Mouse (Mus musculus) limb, embryonic 13.5 days (tissue): ENCODE data around the gene 1700025G04Rik. TPM values are rescaled to one million over a fixed set of nuclear protein-coding genes. Genes with fewer than 3 reads are reported as not detected.
A peak's percentile ranks its signal among the peaks of the same experiment; 100 is the strongest.

Source experiments
- ATAC-seq: fragments of 200-750 bp; cut with Nextera tagmentation; 2 replicates; pipeline ENCODE4 v1.8.0; 2017; ENCODE audit warnings: low read depth, moderate number of reproducible peaks, moderate TSS enrichment; ENCODE audit not compliant: low FRiP score
- H3K27ac ChIP-seq: fragments of 300-500 bp; sonication (generic); 2 replicates; pipeline ENCODE4 v1.5.1; 2015; ENCODE audit warnings: inconsistent platforms, mild to moderate bottlenecking, moderate library complexity
- H3K27me3 ChIP-seq: fragments of 300-500 bp; sonication (generic); 2 replicates; pipeline ENCODE4 v1.6.1; 2015; ENCODE audit warnings: mild to moderate bottlenecking, inconsistent platforms
- H3K36me3 ChIP-seq: fragments of 300-500 bp; sonication (generic); 2 replicates; pipeline ENCODE4 v1.6.1; 2015; ENCODE audit warnings: inconsistent platforms, mild to moderate bottlenecking, moderate library complexity
- H3K4me1 ChIP-seq: fragments of 300-500 bp; sonication (generic); 2 replicates; pipeline ENCODE4 v1.6.1; 2015; ENCODE audit warnings: inconsistent platforms
- H3K4me2 ChIP-seq: fragments of 300-500 bp; sonication (generic); replicated peaks from 2 replicates; pipeline ENCODE4 v1.6.1; 2015; ENCODE audit warnings: inconsistent platforms, mild to moderate bottlenecking, moderate library complexity
- H3K4me3 ChIP-seq: fragments of 300-500 bp; sonication (generic); 2 replicates; pipeline ENCODE4 v1.5.1; 2015; ENCODE audit warnings: moderate library complexity, mild to moderate bottlenecking, inconsistent platforms
- H3K9ac ChIP-seq: fragments of 300-500 bp; sonication (generic); 2 replicates; pipeline ENCODE4 v1.6.1; 2015; ENCODE audit warnings: mild to moderate bottlenecking, inconsistent platforms
- H3K9me3 ChIP-seq: fragments of 300-500 bp; sonication (generic); 2 replicates; pipeline ENCODE4 v1.6.1; 2016; ENCODE audit warnings: inconsistent platforms
- WGBS: fragments of 180-500 bp; shearing (Covaris S2); methylation state at CpG from one replicate; pipeline ENCODE4 v1.1.7; 2015; 5-methylcytosine and 5-hydroxymethylcytosine counted together
- polyA plus RNA-seq: library from polyadenylated mRNA; unstranded; fragments of >200 nt; fragmentation: Nextera tagmentation; extraction: Ambion mirVana; gene quantifications from 2 replicates; pipeline ENCODE4 v1.2.1, GENCODE M21; 2015

Gene 1700025G04Rik
- polyA plus RNA-seq, 1 experiment from 2014 or later: 28.3 TPM

DNA sequence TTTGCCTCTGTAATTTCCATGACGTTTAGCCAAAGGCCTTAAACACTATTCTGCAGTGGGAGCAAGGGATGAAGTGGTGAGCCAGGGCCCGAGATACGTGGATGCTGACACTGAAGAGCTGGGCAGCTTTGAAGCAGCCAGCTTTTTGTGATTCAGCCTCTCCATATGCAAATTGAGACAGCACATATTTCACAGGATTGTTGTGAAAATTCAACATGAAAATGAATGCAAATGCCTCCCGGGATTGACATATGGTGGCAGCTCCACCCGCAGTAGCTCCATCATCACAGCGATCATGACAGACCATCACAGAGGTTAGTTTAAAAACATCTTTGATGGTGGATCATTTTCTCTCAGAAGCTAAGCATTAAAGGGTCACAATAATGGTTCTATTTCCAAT is 85.4 kb downstream of the 1700025G04Rik start:
- H3K9me3 ChIP-seq: no peaks in the 10 kb centered on the region
- H3K27me3 ChIP-seq: peaks cover 3% of the 10 kb centered on the region; the same call in 1 of the 2 replicates
- no peak overlapping the region for H3K4me2 ChIP-seq
- ATAC-seq: no peak
- H3K9ac ChIP-seq: no peak overlapping the region
- H3K27ac ChIP-seq: no peak overlapping the region
- peaks cover 14% of the 10 kb centered on the region for H3K36me3 ChIP-seq
- WGBS: 89% methylated on average over 6 of the region's 6 CpGs
- H3K4me3 ChIP-seq: no peak overlapping the region
- peaks cover 14% of the 10 kb centered on the region for H3K4me1 ChIP-seq

DNA sequence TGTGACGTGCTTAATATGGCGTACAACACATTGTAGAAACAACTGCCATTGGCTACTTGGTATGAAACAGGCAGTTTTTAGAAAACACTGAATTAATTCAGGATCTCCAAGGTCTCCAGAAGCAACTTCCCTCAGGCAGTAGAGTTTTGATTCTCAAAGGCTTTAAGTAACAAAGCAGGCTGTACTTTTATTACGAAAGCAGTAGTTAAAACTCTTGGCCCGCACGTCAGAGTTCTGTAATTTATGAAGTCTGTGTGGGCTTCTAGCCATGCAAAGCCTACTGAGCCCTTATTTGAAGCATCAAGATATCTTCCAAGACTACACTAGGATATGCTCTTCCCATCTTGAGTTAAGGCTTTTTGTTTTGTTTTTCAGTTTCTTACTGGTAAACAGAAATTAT is 89.5 kb downstream of the 1700025G04Rik start:
- no peaks in the 10 kb centered on the region for H3K27me3 ChIP-seq
- ATAC-seq: no peak
- H3K27ac ChIP-seq: no peak overlapping the region; the same call in 1 of the 2 replicates
- H3K9me3 ChIP-seq: no peaks in the 10 kb centered on the region
- no peak overlapping the region for H3K4me3 ChIP-seq
- 44% methylated on average over 5 of the region's 5 CpGs for WGBS
- peaks cover 30% of the 10 kb centered on the region for H3K4me1 ChIP-seq
- peaks cover 4% of the 10 kb centered on the region; the same call in 1 of the 2 replicates for H3K36me3 ChIP-seq
- H3K9ac ChIP-seq: no peak overlapping the region
- no peak overlapping the region for H3K4me2 ChIP-seq

DNA sequence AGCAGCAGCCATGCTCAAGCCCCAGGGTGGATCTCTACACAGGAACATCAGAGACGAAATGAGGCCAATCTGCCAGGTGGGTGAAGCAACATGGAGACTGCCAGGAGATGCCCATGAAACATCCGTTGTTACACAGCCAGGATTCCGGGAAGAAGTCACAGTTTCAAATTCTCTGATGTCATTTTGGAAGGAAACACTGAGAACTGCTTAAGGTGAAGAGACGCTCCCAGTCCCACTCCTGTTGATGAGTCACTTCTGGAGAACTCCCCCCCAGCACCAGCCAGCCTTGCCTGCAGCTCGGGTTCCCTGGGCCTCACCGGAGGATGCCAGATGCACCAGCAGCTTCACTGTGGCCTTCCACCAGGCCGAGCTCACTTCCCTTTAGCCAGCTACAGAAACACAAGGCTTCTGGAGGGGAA is 90.5 kb downstream of the 1700025G04Rik start:
- H3K27ac ChIP-seq: no peak overlapping the region

DNA sequence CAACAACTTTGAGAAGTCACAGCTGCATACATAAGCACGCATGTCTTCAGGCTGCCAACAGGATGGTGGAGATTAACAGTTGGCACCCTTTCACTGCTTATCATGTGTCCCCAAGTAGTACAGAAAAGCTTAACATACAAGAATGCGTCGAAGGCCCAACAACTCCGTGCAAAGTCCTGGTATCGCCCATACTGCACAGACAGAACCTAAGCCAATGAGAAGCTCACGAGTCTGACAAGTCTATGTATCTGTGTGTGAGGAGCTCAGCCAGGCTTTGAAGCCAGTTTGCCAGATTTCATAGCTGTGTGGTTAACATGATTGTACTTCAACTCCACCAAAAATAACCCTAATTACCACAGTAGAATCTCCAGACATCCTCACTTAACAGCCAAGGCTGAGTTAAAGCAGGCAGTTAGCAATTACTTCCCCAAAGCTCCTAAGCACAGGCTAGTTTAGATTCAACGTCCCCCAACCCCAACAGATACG is 91.2 kb downstream of the 1700025G04Rik start:
- Histone ChIP-seq H3K4me1 (peaks cover 35% of the 10 kb centered on the region), H3K27me3 (no peaks in the 10 kb centered on the region)
- WGBS: 71% methylated on average over 8 of the region's 8 CpGs

More for the DNA sequence above, 90.5 kb downstream of the 1700025G04Rik start:
- Histone ChIP-seq H3K9me3 (no peaks in the 10 kb centered on the region), H3K36me3 (peaks cover 2% of the 10 kb centered on the region; the same call in 1 of the 2 replicates), H3K27me3 (no peaks in the 10 kb centered on the region), H3K4me2 (no peak overlapping the region), H3K4me3 (no peak overlapping the region), H3K4me1 (peaks cover 32% of the 10 kb centered on the region), H3K9ac (no peak overlapping the region)
- WGBS: 56% methylated on average over 7 of the region's 7 CpGs
- no peak for ATAC-seq

DNA sequence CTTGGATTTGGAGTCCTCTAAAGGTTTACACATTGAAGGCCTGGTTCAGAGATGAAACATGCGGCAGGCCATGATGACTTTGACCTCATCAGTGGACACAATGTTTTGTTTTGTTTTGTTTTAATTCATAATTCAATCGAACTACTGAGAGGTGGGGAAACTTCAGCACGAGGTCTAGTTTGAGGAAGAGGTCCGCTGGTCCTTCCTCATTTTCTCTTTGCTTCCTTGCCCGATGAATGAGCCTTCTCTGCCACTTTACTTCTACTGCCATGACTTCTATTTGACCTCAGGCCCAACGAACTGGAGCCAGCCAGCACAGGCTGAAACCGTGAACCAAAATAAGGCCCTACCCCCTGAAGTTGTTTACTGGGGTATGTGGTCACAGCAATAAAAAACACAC is 92.3 kb downstream of the 1700025G04Rik start:
- Histone ChIP-seq H3K27me3 (no peaks in the 10 kb centered on the region), H3K4me1 (peaks cover 35% of the 10 kb centered on the region), H3K27ac (no peak overlapping the region), H3K4me2 (no peak overlapping the region), H3K9me3 (no peaks in the 10 kb centered on the region), H3K9ac (no peak overlapping the region), H3K36me3 (no peaks in the 10 kb centered on the region), H3K4me3 (no peak overlapping the region)
- no peak for ATAC-seq
- 81% methylated on average over 7 of the region's 7 CpGs for WGBS

More for the DNA sequence above, 91.2 kb downstream of the 1700025G04Rik start:
- Histone ChIP-seq H3K9me3 (no peaks in the 10 kb centered on the region), H3K4me3 (no peak overlapping the region), H3K27ac (no peak overlapping the region), H3K36me3 (no peaks in the 10 kb centered on the region; the same call in 1 of the 2 replicates), H3K4me2 (no peak overlapping the region), H3K9ac (no peak overlapping the region)
- ATAC-seq: no peak

DNA sequence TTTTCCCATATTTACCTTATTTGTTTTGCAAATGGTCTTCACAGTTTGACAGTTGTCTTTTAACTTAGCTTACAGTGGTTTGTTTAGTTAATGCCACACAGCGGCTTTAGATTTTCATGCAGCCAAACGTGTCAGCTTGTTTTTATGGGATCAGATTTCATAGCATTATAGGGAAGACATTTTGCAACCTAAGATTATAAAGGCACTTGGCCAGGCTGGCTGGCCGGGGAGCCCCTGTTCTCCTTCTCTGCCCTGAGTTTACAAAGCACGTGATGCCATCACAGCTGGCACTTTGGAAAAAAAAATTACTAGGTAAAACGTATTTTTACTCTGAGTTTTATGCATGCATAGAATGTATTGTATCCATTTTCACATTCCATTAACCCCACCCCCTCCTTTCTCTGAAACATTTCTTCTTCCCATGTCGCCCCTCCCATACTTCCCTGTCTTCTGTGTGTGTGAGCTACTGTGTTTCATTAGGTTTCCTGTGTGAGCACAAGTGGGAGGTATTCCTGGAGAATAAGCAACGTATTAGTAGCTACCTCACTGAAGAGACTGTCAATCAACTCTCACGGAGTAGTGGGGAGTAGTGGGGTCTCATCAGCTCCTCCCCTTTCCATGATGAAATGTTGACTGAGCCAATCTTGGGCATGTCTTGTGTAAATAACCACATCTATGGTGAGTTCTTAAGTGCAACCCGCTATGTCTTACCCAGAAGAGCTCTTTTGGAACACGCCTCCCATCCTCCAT is 93.8 kb downstream of the 1700025G04Rik start:
- peak overlapping the region; percentile 48; the same call in 1 of the 2 replicates for H3K27ac ChIP-seq
- H3K4me2 ChIP-seq: no peak overlapping the region; the same call in 1 of the 2 replicates
- peak; percentile 62 for ATAC-seq

DNA sequence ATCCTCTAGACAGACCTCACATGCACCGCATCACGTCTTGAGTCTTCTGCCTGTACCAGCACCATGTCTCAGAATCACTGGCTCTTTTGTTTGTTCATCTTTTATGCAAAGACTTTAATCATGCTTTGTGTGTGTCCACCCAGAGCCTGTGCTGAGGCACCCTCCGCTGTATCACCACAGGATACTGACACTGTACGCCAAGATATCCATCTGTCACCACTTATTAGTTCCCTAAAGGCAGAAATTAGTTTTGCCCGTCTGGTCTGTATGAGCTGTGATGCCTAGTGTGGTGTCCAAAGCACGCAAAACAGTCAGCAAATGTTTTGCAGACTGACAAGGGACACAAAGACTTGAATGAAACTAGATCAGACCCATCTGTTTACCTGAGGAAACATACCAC is 95.7 kb downstream of the 1700025G04Rik start:
- no peaks in the 10 kb centered on the region for H3K27me3 ChIP-seq
- peaks cover 3% of the 10 kb centered on the region; the same call in 1 of the 2 replicates for H3K36me3 ChIP-seq
- H3K9me3 ChIP-seq: peaks cover 4% of the 10 kb centered on the region; the same call in 1 of the 2 replicates
- H3K4me2 ChIP-seq: no peak overlapping the region
- H3K4me1 ChIP-seq: peaks cover 25% of the 10 kb centered on the region
- WGBS: 67% methylated on average over 6 of the region's 6 CpGs
- H3K9ac ChIP-seq: no peak overlapping the region
- H3K27ac ChIP-seq: no peak overlapping the region
- no peak overlapping the region for H3K4me3 ChIP-seq
- ATAC-seq: no peak

More for the DNA sequence above, 93.8 kb downstream of the 1700025G04Rik start:
- H3K4me1 ChIP-seq: peaks cover 34% of the 10 kb centered on the region
- H3K9ac ChIP-seq: no peak overlapping the region
- peaks cover 4% of the 10 kb centered on the region; the same call in 1 of the 2 replicates for H3K9me3 ChIP-seq
- WGBS: 46% methylated on average over 10 of the region's 10 CpGs
- no peaks in the 10 kb centered on the region for H3K27me3 ChIP-seq
- H3K36me3 ChIP-seq: peaks cover 3% of the 10 kb centered on the region; the same call in 1 of the 2 replicates
- no peak overlapping the region for H3K4me3 ChIP-seq

DNA sequence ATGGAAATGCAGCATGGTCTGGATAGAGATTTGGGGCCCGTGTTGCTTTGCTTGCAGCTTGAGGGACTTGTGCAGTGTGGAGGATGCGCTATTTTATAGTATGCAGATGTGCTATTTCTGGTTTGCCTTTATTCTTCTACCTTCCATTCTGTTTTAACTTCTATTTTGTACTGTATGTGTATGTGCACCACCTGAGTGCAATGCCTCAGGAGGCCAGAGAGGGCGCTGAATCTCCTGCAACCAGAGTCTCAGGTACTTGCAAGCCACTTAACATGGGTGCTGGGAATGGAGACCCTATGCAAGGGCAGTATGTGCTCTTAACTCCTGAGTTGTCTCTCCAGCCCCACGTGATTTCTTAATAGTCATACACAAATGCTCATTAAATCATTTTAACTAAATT is 98.4 kb downstream of the 1700025G04Rik start:
- Histone ChIP-seq H3K4me3 (no peak overlapping the region), H3K36me3 (peaks cover 3% of the 10 kb centered on the region; the same call in 1 of the 2 replicates), H3K9ac (no peak overlapping the region), H3K27ac (no peak overlapping the region), H3K4me1 (peaks cover 33% of the 10 kb centered on the region), H3K9me3 (peaks cover 4% of the 10 kb centered on the region; the same call in 1 of the 2 replicates), H3K4me2 (no peak overlapping the region), H3K27me3 (no peaks in the 10 kb centered on the region)
- no peak for ATAC-seq
- 93% methylated on average over 4 of the region's 4 CpGs for WGBS

DNA sequence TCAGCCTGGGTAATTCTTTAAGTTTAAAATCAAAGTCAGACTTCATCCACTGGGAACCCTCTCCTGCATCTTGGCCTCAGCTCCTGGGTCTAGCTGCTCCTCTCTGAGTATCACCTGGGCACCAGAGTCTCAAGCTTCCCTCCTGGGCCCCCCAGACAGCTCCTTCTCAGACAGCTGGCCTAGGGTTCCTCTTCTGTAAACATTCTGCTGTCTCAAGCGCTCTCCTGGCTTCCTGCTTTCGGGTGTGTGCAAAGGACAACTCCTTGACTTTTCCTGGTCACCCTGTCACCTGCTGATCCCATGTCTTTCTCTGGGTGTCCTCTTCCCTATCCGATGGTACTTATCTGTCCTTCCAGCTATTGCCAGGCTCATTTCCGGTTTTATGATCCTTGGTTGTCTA is 99.3 kb downstream of the 1700025G04Rik start:
- Histone ChIP-seq H3K4me1 (peaks cover 30% of the 10 kb centered on the region), H3K9me3 (peaks cover 4% of the 10 kb centered on the region; the same call in 1 of the 2 replicates), H3K4me3 (no peak overlapping the region), H3K9ac (no peak overlapping the region), H3K36me3 (peaks cover 3% of the 10 kb centered on the region; the same call in 1 of the 2 replicates), H3K4me2 (no peak overlapping the region), H3K27me3 (no peaks in the 10 kb centered on the region), H3K27ac (no peak overlapping the region)
- WGBS: 76% methylated on average over 4 of the region's 4 CpGs
- ATAC-seq: no peak

DNA sequence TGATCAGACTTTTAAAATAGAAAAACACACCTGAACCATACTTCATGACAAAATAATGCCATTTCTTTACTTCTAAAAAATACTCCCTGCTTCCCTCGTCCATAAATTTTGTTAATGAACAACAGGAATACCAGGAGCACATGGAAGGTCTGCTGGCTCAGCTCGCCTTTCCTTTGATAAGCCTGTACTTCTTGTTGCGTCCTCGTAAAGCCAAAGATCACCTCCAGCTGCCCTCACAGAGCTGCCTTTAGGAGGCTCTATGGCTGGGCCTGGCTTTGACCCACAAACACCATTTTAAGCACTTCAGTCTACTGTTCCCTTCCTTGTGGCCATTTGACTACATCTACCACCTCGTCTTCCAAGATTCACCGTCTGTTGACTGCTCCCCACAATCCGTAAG is 101.2 kb downstream of the 1700025G04Rik start:
- no peak overlapping the region for H3K9ac ChIP-seq
- ATAC-seq: no peak
- no peak overlapping the region for H3K4me3 ChIP-seq

DNA sequence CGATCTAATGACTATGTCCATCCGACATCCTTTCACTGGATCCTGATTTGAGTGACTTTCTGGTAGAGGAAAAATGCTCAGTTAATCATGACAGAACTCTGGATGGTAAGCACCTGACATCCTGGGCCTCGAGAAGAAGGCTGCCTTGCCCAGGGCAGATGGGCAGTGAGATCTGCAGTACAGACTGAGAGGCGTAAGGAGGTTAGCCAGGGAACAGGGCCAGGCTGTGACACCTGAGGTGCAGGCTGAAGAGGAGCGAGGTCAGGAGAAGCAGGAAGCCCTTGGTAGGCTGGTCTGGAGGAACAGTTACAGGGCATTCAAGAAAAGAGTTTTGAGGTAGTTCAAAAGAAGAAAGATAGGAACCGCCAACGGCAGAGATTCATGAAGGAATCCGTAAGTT is 101.9 kb downstream of the 1700025G04Rik start:
- peaks cover 4% of the 10 kb centered on the region; the same call in 1 of the 2 replicates for H3K9me3 ChIP-seq
- peaks cover 3% of the 10 kb centered on the region; the same call in 1 of the 2 replicates for H3K36me3 ChIP-seq
- H3K27ac ChIP-seq: no peak overlapping the region
- H3K4me1 ChIP-seq: peaks cover 38% of the 10 kb centered on the region
- H3K9ac ChIP-seq: no peak overlapping the region
- H3K4me2 ChIP-seq: no peak overlapping the region
- 73% methylated on average over 8 of the region's 8 CpGs for WGBS
- no peaks in the 10 kb centered on the region for H3K27me3 ChIP-seq
- no peak overlapping the region for H3K4me3 ChIP-seq
- no peak for ATAC-seq

More for the DNA sequence above, 101.2 kb downstream of the 1700025G04Rik start:
- peaks cover 4% of the 10 kb centered on the region; the same call in 1 of the 2 replicates for H3K9me3 ChIP-seq
- no peak overlapping the region for H3K4me2 ChIP-seq
- WGBS: 35% methylated on average over 7 of the region's 7 CpGs
- no peaks in the 10 kb centered on the region for H3K27me3 ChIP-seq
- peaks cover 34% of the 10 kb centered on the region for H3K4me1 ChIP-seq
- H3K36me3 ChIP-seq: peaks cover 3% of the 10 kb centered on the region; the same call in 1 of the 2 replicates
- no peak overlapping the region for H3K27ac ChIP-seq

DNA sequence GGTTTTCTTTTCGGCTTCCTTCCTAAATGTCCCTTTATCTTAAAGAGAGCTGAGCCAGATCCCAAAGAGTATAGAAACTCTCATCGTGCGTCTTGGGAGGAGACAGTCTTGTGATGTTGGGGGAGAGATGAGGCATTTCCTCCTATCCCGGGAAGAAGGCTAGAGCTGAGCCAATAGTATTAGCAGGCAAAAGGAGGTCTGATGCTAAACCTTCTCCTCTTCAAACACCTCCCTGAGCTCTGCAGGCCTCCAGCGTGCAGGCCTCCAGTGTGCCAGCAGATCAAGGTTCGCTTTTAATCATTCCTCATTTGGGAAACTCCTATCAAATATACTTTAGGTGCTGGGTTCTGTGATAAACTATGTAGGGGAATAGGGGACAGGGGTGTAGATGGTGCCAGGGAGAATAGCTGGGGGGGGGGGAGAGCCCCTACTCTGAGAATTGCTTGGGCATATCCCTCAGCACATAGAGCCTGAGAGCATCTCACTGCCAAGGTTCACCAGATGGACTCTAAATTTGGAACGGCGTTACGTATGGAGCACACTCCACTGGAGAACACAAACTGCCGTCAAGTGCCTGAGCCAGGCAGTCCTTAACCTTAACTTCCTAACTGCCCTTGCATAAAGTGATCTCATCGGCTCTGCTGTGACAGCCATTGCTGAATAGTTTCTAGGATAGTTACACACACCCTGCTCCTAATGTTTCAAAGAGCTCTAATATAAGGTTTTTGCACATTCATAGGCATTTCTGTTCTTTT is 103.7 kb downstream of the 1700025G04Rik start:
- no peak overlapping the region for H3K27ac ChIP-seq
- no peak for ATAC-seq
- 74% methylated on average over 11 of the region's 11 CpGs for WGBS

More for the DNA sequence above, 103.7 kb downstream of the 1700025G04Rik start:
- Histone ChIP-seq H3K9me3 (no peaks in the 10 kb centered on the region), H3K27me3 (no peaks in the 10 kb centered on the region), H3K4me1 (peaks cover 39% of the 10 kb centered on the region), H3K36me3 (no peaks in the 10 kb centered on the region), H3K4me2 (no peak overlapping the region), H3K4me3 (no peak overlapping the region), H3K9ac (no peak overlapping the region)
